Mouse (Mus musculus): ENCODE data around the gene Fam207a. TPM values are rescaled to one million over a fixed set of nuclear protein-coding genes. Genes with fewer than 3 reads are reported as not detected.

The Fam207a gene
- polyA plus RNA-seq, 1 experiment from 2014 or later: 39.4 TPM

GRCm38 (mm10) chr10:77523321-77523720 lies 7.7 kb upstream of the Fam207a start:
- no peak for ATAC-seq (ENCODE audit: low FRiP score)
- Histone ChIP-seq H3K27ac (no peak overlapping the region), H3K27me3 (peaks cover 10% of the 10 kb centered on the region), H3K4me3 (replicated peaks) (no peak overlapping the region), H3K4me2 (no peak overlapping the region), H3K9ac (no peak overlapping the region), H3K4me1 (peaks cover 9% of the 10 kb centered on the region), H3K36me3 (replicated peaks) (no peaks in the 10 kb centered on the region), H3K9me3 (no peaks in the 10 kb centered on the region)
- 77% methylated on average over 7 of the region's 7 CpGs for WGBS

- WGBS: 59% methylated on average over 12 of the region's 12 CpGs
- ATAC-seq (ENCODE audit: low FRiP score): no peak
- Histone ChIP-seq H3K9me3 (no peaks in the 10 kb centered on the region), H3K4me3 (replicated peaks) (peak overlapping the region; percentile 32), H3K4me2 (peak overlapping the region; percentile 57), H3K9ac (peak overlapping the region; percentile 51), H3K27me3 (peaks cover 10% of the 10 kb centered on the region), H3K36me3 (replicated peaks) (no peaks in the 10 kb centered on the region), H3K4me1 (peaks cover 9% of the 10 kb centered on the region), H3K27ac (no peak overlapping the region)
Measured at GRCm38 (mm10) chr10:77522746-77523145, 7.2 kb upstream of the Fam207a start.

GRCm38 (mm10) chr10:77522021-77522731 lies 6.6 kb upstream of the Fam207a start:
- Histone ChIP-seq H3K9ac (peak overlapping the region; percentile 51), H3K4me1 (peaks cover 12% of the 10 kb centered on the region), H3K9me3 (no peaks in the 10 kb centered on the region), H3K4me2 (peak overlapping the region; percentile 57), H3K36me3 (replicated peaks) (no peaks in the 10 kb centered on the region), H3K4me3 (replicated peaks) (peak overlapping the region; percentile 32), H3K27ac (no peak overlapping the region), H3K27me3 (peaks cover 10% of the 10 kb centered on the region)
- ATAC-seq (ENCODE audit: low FRiP score): no peak
- WGBS: 13% methylated on average over 18 of the region's 18 CpGs

GRCm38 (mm10) chr10:77520497-77520896 lies 4.9 kb upstream of the Fam207a start:
- H3K27me3 ChIP-seq: peaks cover 10% of the 10 kb centered on the region
- H3K4me1 ChIP-seq: peaks cover 25% of the 10 kb centered on the region
- H3K9me3 ChIP-seq: no peaks in the 10 kb centered on the region
- no peak overlapping the region for H3K27ac ChIP-seq
- no peaks in the 10 kb centered on the region for H3K36me3 ChIP-seq (replicated peaks)
- ATAC-seq (ENCODE audit: low FRiP score): no peak
- WGBS: 83% methylated on average over 5 of the region's 5 CpGs
- H3K4me2 ChIP-seq: no peak overlapping the region
- H3K9ac ChIP-seq: no peak overlapping the region
- no peak overlapping the region for H3K4me3 ChIP-seq (replicated peaks)

- WGBS: 89% methylated on average over 3 of the region's 3 CpGs
- H3K4me1 ChIP-seq: peaks cover 35% of the 10 kb centered on the region
- no peak overlapping the region for H3K4me3 ChIP-seq (replicated peaks)
Measured at GRCm38 (mm10) chr10:77519191-77519590, 3.6 kb upstream of the Fam207a start.

GRCm38 (mm10) chr10:77517801-77518200 lies 2.2 kb upstream of the Fam207a start:
- Histone ChIP-seq H3K9me3 (no peaks in the 10 kb centered on the region), H3K36me3 (replicated peaks) (peaks cover 13% of the 10 kb centered on the region), H3K4me3 (replicated peaks) (no peak overlapping the region), H3K4me2 (no peak overlapping the region), H3K9ac (no peak overlapping the region), H3K4me1 (peaks cover 37% of the 10 kb centered on the region), H3K27ac (no peak overlapping the region), H3K27me3 (peaks cover 6% of the 10 kb centered on the region; the same call in 1 of the 2 replicates)
- 86% methylated on average over 5 of the region's 5 CpGs for WGBS
- ATAC-seq (ENCODE audit: low FRiP score): no peak

More at GRCm38 (mm10) chr10:77519191-77519590, 3.6 kb upstream of the Fam207a start:
- Histone ChIP-seq H3K9me3 (no peaks in the 10 kb centered on the region), H3K4me2 (no peak overlapping the region), H3K36me3 (replicated peaks) (peaks cover 1% of the 10 kb centered on the region), H3K9ac (no peak overlapping the region), H3K27me3 (peaks cover 10% of the 10 kb centered on the region), H3K27ac (no peak overlapping the region)
- ATAC-seq (ENCODE audit: low FRiP score): no peak

- 24% methylated on average over 20 of the region's 20 CpGs for WGBS
- H3K27me3 ChIP-seq: peaks cover 6% of the 10 kb centered on the region; the same call in 1 of the 2 replicates
- H3K9ac ChIP-seq: 0 out of 2 replicates have a peak overlapping the region, but pooled peaks have one; percentile 0
- H3K9me3 ChIP-seq: no peaks in the 10 kb centered on the region
- peak; percentile 18; the same call in 1 of the 2 replicates for ATAC-seq (ENCODE audit: low FRiP score)
- H3K36me3 ChIP-seq (replicated peaks): peaks cover 20% of the 10 kb centered on the region
- peaks cover 31% of the 10 kb centered on the region for H3K4me1 ChIP-seq
- H3K4me2 ChIP-seq: peak overlapping the region; percentile 17; the same call in 1 of the 2 replicates
- no peak overlapping the region for H3K27ac ChIP-seq
- no peak overlapping the region for H3K4me3 ChIP-seq (replicated peaks)
Measured at GRCm38 (mm10) chr10:77517066-77517620, 1.6 kb upstream of the Fam207a start.

- peak overlapping the region; percentile 95 for H3K4me2 ChIP-seq
- peak overlapping the region; percentile 78 for H3K27ac ChIP-seq
- peaks cover 29% of the 10 kb centered on the region for H3K4me1 ChIP-seq
- ATAC-seq (ENCODE audit: low FRiP score): no peak
- H3K9ac ChIP-seq: peak overlapping the region; percentile 89
- H3K4me3 ChIP-seq (replicated peaks): peak overlapping the region; percentile 91
- H3K27me3 ChIP-seq: no peaks in the 10 kb centered on the region
- no peaks in the 10 kb centered on the region for H3K9me3 ChIP-seq
- peaks cover 27% of the 10 kb centered on the region for H3K36me3 ChIP-seq (replicated peaks)
- WGBS: 48% methylated on average over 14 of the region's 14 CpGs
Measured at GRCm38 (mm10) chr10:77516379-77516951, 880 bp upstream of the Fam207a start.

- Histone ChIP-seq H3K9me3 (no peaks in the 10 kb centered on the region), H3K36me3 (replicated peaks) (peaks cover 76% of the 10 kb centered on the region), H3K9ac (no peak overlapping the region), H3K27ac (no peak overlapping the region), H3K27me3 (no peaks in the 10 kb centered on the region), H3K4me3 (replicated peaks) (no peak overlapping the region), H3K4me2 (no peak overlapping the region), H3K4me1 (peaks cover 13% of the 10 kb centered on the region)
- WGBS: 87% methylated on average over 15 of the region's 15 CpGs
- no peak for ATAC-seq (ENCODE audit: low FRiP score)
Measured at GRCm38 (mm10) chr10:77510225-77510982, 5.2 kb downstream of the Fam207a start.

GRCm38 (mm10) chr10:77509403-77510187 lies 6.0 kb downstream of the Fam207a start:
- no peaks in the 10 kb centered on the region for H3K9me3 ChIP-seq
- H3K4me1 ChIP-seq: peaks cover 6% of the 10 kb centered on the region
- no peak overlapping the region for H3K4me3 ChIP-seq (replicated peaks)
- peak overlapping the region; percentile 21; the same call in 1 of the 2 replicates for H3K4me2 ChIP-seq
- H3K27ac ChIP-seq: no peak overlapping the region
- no peak overlapping the region for H3K9ac ChIP-seq
- 52% methylated on average over 12 of the region's 12 CpGs for WGBS
- H3K27me3 ChIP-seq: no peaks in the 10 kb centered on the region
- ATAC-seq (ENCODE audit: low FRiP score): peak; percentile 83
- H3K36me3 ChIP-seq (replicated peaks): peaks cover 78% of the 10 kb centered on the region

- Histone ChIP-seq H3K9ac (no peak overlapping the region), H3K36me3 (replicated peaks) (peaks cover 77% of the 10 kb centered on the region), H3K4me3 (replicated peaks) (no peak overlapping the region), H3K27me3 (no peaks in the 10 kb centered on the region), H3K9me3 (no peaks in the 10 kb centered on the region), H3K4me1 (no peaks in the 10 kb centered on the region; the same call in 1 of the 2 replicates), H3K27ac (no peak overlapping the region), H3K4me2 (no peak overlapping the region)
- ATAC-seq (ENCODE audit: low FRiP score): no peak
- WGBS: 100% methylated on average over 3 of the region's 3 CpGs
Measured at GRCm38 (mm10) chr10:77508744-77509143, 6.8 kb downstream of the Fam207a start.
